Mouse (Mus musculus) MEL (cell line): ENCODE data around the gene Snrnp70. TPM values are rescaled to one million over a fixed set of nuclear protein-coding genes. Genes with fewer than 3 reads are reported as not detected.

ENCODE experiments used
- DNase-seq: peaks from one replicate; pipeline ENCODE4 v3.0.0; 2011; ENCODE audit warnings: low read depth, low spot score
- H3K27ac ChIP-seq: 2 replicates; pipeline ENCODE4 v1.5.1; 2012; ENCODE audit warnings: low read depth, mild to moderate bottlenecking, control low read depth, low read length, moderate library complexity; ENCODE audit not compliant: control insufficient read depth
- H3K27me3 ChIP-seq, 2 experiments: fragments of 150-350 bp in 1 of 2; sonication (generic) in 1 of 2; 2 replicates each; pipeline ENCODE4 v1.6.1; 2012; ENCODE audit warnings: low read length in 2 of 2, mild to moderate bottlenecking in 2 of 2, improper control_type of control experiment in 1 of 2, moderate library complexity in 1 of 2; ENCODE audit not compliant: insufficient read depth in 2 of 2, control insufficient read depth in 1 of 2
- H3K36me3 ChIP-seq, 2 experiments: 2 replicates each; pipeline ENCODE4 v1.6.1; 2012 to 2014; ENCODE audit warnings: low read length in 2 of 2, improper control_type of control experiment in 1 of 2, inconsistent platforms in 1 of 2, mild to moderate bottlenecking in 1 of 2; ENCODE audit not compliant: insufficient read depth in 2 of 2, control insufficient read depth in 1 of 2
- H3K4me1 ChIP-seq, 2 experiments: fragments of 150-350 bp in 1 of 2; sonication (generic) in 1 of 2; 2 replicates each; pipeline ENCODE4 v1.6.1; 2012; ENCODE audit warnings: low read length in 2 of 2, improper control_type of control experiment in 1 of 2, mild to moderate bottlenecking in 1 of 2; ENCODE audit not compliant: insufficient read depth in 2 of 2, control insufficient read depth in 1 of 2
- H3K4me3 ChIP-seq, 2 experiments: fragments of 150-350 bp in 1 of 2; sonication (generic) in 1 of 2; 2 replicates each; pipeline ENCODE4 v1.5.1; 2012; ENCODE audit warnings: low read depth in 2 of 2, low read length in 2 of 2, mild to moderate bottlenecking in 2 of 2, moderate library complexity in 2 of 2, control low read depth in 1 of 2, improper control_type of control experiment in 1 of 2; ENCODE audit not compliant: control insufficient read depth in 1 of 2, insufficient read depth in 1 of 2
- H3K79me2 ChIP-seq: 2 replicates; pipeline ENCODE4 v1.6.1; 2012; ENCODE audit warnings: mild to moderate bottlenecking, low read length, moderate library complexity; ENCODE audit not compliant: control insufficient read depth, poor library complexity, insufficient read depth
- H3K9ac ChIP-seq: 2 replicates; pipeline ENCODE4 v1.6.1; 2012; ENCODE audit warnings: low read depth, mild to moderate bottlenecking, control low read depth, low read length, moderate library complexity; ENCODE audit not compliant: control insufficient read depth, poor library complexity, severe bottlenecking
- H3K9me3 ChIP-seq: fragments of 150-350 bp; sonication (generic); replicated peaks from 2 replicates; pipeline ENCODE4 v1.6.1; 2012; ENCODE audit warnings: mild to moderate bottlenecking, low read length, improper control_type of control experiment, moderate library complexity; ENCODE audit not compliant: insufficient read depth
- CHD1 ChIP-seq: IDR thresholded peaks from 2 replicates; pipeline ENCODE4 v1.6.1; 2012; ENCODE audit warnings: low read depth, mild to moderate bottlenecking, inconsistent platforms, low read length, improper control_type of control experiment
- CHD2 ChIP-seq: IDR thresholded peaks from 2 replicates; pipeline ENCODE4 v1.6.1; 2011; ENCODE audit warnings: low read length, improper control_type of control experiment
- CTCF ChIP-seq, 3 experiments: IDR thresholded peaks in 2 of 3; conservative IDR thresholded peaks in 1 of 3; 2 replicates each; pipeline ENCODE4 v1.5.1; 2011 to 2012; ENCODE audit warnings: low read length in 3 of 3, low read depth in 2 of 3, mild to moderate bottlenecking in 2 of 3, improper control_type of control experiment in 1 of 3, inconsistent platforms in 1 of 3, mixed read lengths in 1 of 3, moderate library complexity in 1 of 3; ENCODE audit not compliant: control insufficient read depth in 1 of 3, insufficient read depth in 1 of 3, poor library complexity in 1 of 3, severe bottlenecking in 1 of 3
- ETS1 ChIP-seq: IDR thresholded peaks from 2 replicates; pipeline ENCODE4 v1.6.1; 2012; ENCODE audit warnings: low read depth, mild to moderate bottlenecking, inconsistent platforms, low read length, improper control_type of control experiment, moderate library complexity
- HCFC1 ChIP-seq: IDR thresholded peaks from 2 replicates; pipeline ENCODE4 v1.6.1; 2012; ENCODE audit warnings: low read depth, mild to moderate bottlenecking, inconsistent platforms, low read length, improper control_type of control experiment, moderate library complexity
- MAX ChIP-seq: IDR thresholded peaks from 2 replicates; pipeline ENCODE4 v1.6.1; 2011; ENCODE audit warnings: low read length, improper control_type of control experiment
- MAZ ChIP-seq: IDR thresholded peaks from 2 replicates; pipeline ENCODE4 v1.6.1; 2012; ENCODE audit warnings: low read depth, mild to moderate bottlenecking, inconsistent platforms, low read length, improper control_type of control experiment
- MYC ChIP-seq: IDR thresholded peaks from 2 replicates; pipeline ENCODE4 v1.6.1; 2011; ENCODE audit warnings: low read depth, mild to moderate bottlenecking, low read length, improper control_type of control experiment, moderate library complexity
- POLR2A ChIP-seq, 2 experiments: IDR thresholded peaks; 2 replicates each; pipeline ENCODE4 v1.6.1; 2011 to 2012; ENCODE audit warnings: low read length in 2 of 2, mild to moderate bottlenecking in 2 of 2, control low read depth in 1 of 2, improper control_type of control experiment in 1 of 2, low read depth in 1 of 2, moderate library complexity in 1 of 2; ENCODE audit not compliant: control insufficient read depth in 1 of 2, insufficient read depth in 1 of 2, poor library complexity in 1 of 2
- RAD21 ChIP-seq: IDR thresholded peaks from 2 replicates; pipeline ENCODE4 v1.6.1; 2011; ENCODE audit warnings: mild to moderate bottlenecking, low read depth, low read length, improper control_type of control experiment
- SIN3A ChIP-seq: IDR thresholded peaks from 2 replicates; pipeline ENCODE4 v1.6.1; 2012; ENCODE audit warnings: low read length, improper control_type of control experiment, inconsistent platforms
- SMC3 ChIP-seq: IDR thresholded peaks from 2 replicates; pipeline ENCODE4 v1.6.1; 2011; ENCODE audit warnings: low read depth, low read length, improper control_type of control experiment
- TCF12 ChIP-seq: IDR thresholded peaks from 2 replicates; pipeline ENCODE4 v1.6.1; 2014; ENCODE audit warnings: low read depth, mild to moderate bottlenecking, inconsistent platforms, low read length, improper control_type of control experiment, moderate library complexity
- USF1 ChIP-seq: IDR thresholded peaks from 2 replicates; pipeline ENCODE4 v1.6.1; 2014; ENCODE audit warnings: low read depth, mild to moderate bottlenecking, inconsistent platforms, low read length, improper control_type of control experiment, moderate library complexity
- ZKSCAN1 ChIP-seq: IDR thresholded peaks from 2 replicates; pipeline ENCODE4 v1.6.1; 2012; ENCODE audit warnings: low read depth, mild to moderate bottlenecking, inconsistent platforms, low read length, improper control_type of control experiment, moderate library complexity
- ZMIZ1 ChIP-seq: IDR thresholded peaks from 2 replicates; pipeline ENCODE4 v1.6.1; 2012; ENCODE audit warnings: low read depth, mild to moderate bottlenecking, inconsistent platforms, low read length, improper control_type of control experiment, moderate library complexity
- ZNF384 ChIP-seq: IDR thresholded peaks from 2 replicates; pipeline ENCODE4 v1.6.1; 2012; ENCODE audit warnings: low read depth, mild to moderate bottlenecking, inconsistent platforms, low read length, improper control_type of control experiment
- polyA plus RNA-seq, 2 experiments: library from polyadenylated mRNA; stranded (reverse) in 1 of 2; unstranded in 1 of 2; fragments of >175 nt in 1 of 2; fragments of >200 nt in 1 of 2; gene quantifications; 2 replicates each; pipeline versions ENCODE4 v1.2.1 to v1.2.4; 2012; ENCODE audit warnings: low replicate concordance in 2 of 2, low read depth in 1 of 2; ENCODE audit not compliant: insufficient read length in 2 of 2, insufficient read depth in 1 of 2, missing spikeins in 1 of 2
- total RNA-seq: library from RNA; depleted of rRNA; stranded (reverse); fragments of 300-350 nt; gene quantifications from 2 replicates; pipeline ENCODE4 v1.2.3, GENCODE M21; 2012

Snrnp70 gene
- total and polyA plus RNA-seq, 3 experiments = 272 to 1,478 (median 588) TPM

DNA sequence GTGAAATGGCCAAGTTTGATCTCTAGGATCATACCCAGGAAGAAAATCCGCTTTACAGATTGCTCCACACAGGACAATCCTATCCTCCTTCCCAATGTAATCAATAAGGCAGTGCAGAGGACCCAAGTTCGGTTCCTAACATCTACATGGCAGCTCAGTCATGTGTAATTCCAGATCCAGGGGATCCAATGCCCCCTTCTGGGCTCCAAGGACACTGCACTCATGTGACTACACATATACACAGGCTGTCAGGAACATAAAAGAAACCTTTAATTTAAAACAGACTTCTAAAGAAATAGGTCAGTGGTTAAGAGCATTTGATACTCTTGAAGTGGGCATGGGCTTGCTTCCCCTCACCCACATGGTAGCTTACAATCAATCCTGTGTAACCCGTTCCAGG is 9.5 kb downstream of the Snrnp70 start:
- DNase-seq = peak; percentile 57
- H3K4me1 ChIP-seq = no peaks in the 10 kb centered on the region
- peaks cover 25 to 66% of the 10 kb centered on the region in 2 experiments for H3K36me3 ChIP-seq
- H3K79me2 ChIP-seq = peaks cover 12% of the 10 kb centered on the region
- TF ChIP-seq ETS1 (no peak), CHD1 (no peak), HCFC1 (no peak), ZNF384 (no peak), RAD21 (no peak), MAZ (no peak), SIN3A (no peak), CHD2 (no peak), TCF12 (no peak), MYC (0 out of 2 replicates have a peak, but pooled peaks have one; percentile 18), USF1 (peak; percentile 44; the same call in 1 of the 2 replicates), SMC3 (no peak), MAX (peak; percentile 35; the same call in 1 of the 2 replicates), ZKSCAN1 (no peak), POLR2A (IDR thresholded peaks at IDR 0.05; ENCODE audit: control insufficient read depth in 1 of 2, insufficient read depth in 1 of 2, low read depth in 1 of 2, low read length in 2 of 2, poor library complexity in 1 of 2) (0 out of 4 replicates have a peak, but pooled peaks of 1 of the 2 experiments have one; percentile 32), CTCF (IDR thresholded peaks at IDR 0.05 in 2 of 3, conservative IDR thresholded peaks at IDR 0.05 in 1 of 3; ENCODE audit: control insufficient read depth in 1 of 3, insufficient read depth in 1 of 3, low read depth in 2 of 3, low read length in 3 of 3, poor library complexity in 1 of 3, severe bottlenecking in 1 of 3) (peak; percentile 32 to 49 (median 49); a peak in 4 of 6 replicates)
- H3K4me3 ChIP-seq = no peak overlapping the region
- no peaks in the 10 kb centered on the region for H3K9me3 ChIP-seq
- H3K27me3 ChIP-seq = no peaks in the 10 kb centered on the region
- H3K27ac ChIP-seq = no peak overlapping the region
- H3K9ac ChIP-seq = no peak overlapping the region

DNA sequence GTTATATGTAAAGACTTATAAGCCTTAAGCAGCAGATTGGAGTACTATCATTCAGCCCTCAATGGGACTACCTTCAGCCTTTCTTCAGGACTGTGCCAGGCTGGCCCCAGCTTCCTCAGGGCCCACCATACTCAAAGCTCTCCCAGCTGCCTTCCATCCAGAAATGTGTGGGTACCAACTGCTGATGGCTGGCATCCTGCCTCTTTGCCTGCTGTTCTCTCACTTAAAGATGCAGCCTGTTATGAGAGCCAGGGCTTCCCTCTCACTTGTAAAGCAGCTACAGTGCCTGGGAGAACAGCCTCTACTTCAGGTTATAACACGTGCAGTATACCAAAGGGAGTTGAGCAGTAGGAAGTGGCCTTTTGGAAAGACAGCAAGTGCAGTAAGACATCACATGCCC is 19.5 kb downstream of the Snrnp70 start:
- H3K27ac ChIP-seq = no peak overlapping the region
- no peaks in the 10 kb centered on the region for H3K9me3 ChIP-seq
- no peak overlapping the region for H3K9ac ChIP-seq
- H3K27me3 ChIP-seq = no peaks in the 10 kb centered on the region
- H3K4me1 ChIP-seq = peaks cover 3 to 6% of the 10 kb centered on the region in 2 experiments; a peak in 3 of 4 replicates
- no peak overlapping the region for H3K4me3 ChIP-seq
- H3K79me2 ChIP-seq = no peaks in the 10 kb centered on the region; the same call in 1 of the 2 replicates
- DNase-seq = no peak
- peaks cover 30 to 34% of the 10 kb centered on the region in 2 experiments for H3K36me3 ChIP-seq
- 0 out of 2 replicates have a peak, but pooled peaks have one; percentile 33 for TF ChIP-seq ZMIZ1
- no peak for TF ChIP-seq SMC3
